Mouse (Mus musculus) stomach, embryonic 14.5 days (tissue): ENCODE data around the gene Clstn2. TPM values are rescaled to one million over a fixed set of nuclear protein-coding genes. Genes with fewer than 3 reads are reported as not detected.

Experiments used
- ATAC-seq: fragments of 200-750 bp; cut with Nextera tagmentation; 2 replicates; pipeline ENCODE4 v1.8.0; 2017; ENCODE audit warnings: low read depth, moderate TSS enrichment; ENCODE audit not compliant: insufficient number of reproducible peaks, insufficient read depth, low FRiP score
- H3K27ac ChIP-seq: fragments of 300-500 bp; sonication (generic); 2 replicates; pipeline ENCODE4 v1.5.1; 2014; ENCODE audit warnings: mild to moderate bottlenecking, low read length, moderate library complexity, mixed read lengths
- H3K27me3 ChIP-seq: fragments of 300-500 bp; sonication (generic); 2 replicates; pipeline ENCODE4 v1.6.1; 2014; ENCODE audit warnings: low read length, control low read depth, mixed read lengths; ENCODE audit not compliant: control insufficient read depth, insufficient read depth
- H3K36me3 ChIP-seq: fragments of 300-500 bp; sonication (generic); 2 replicates; pipeline ENCODE4 v1.6.1; 2014; ENCODE audit warnings: mild to moderate bottlenecking, control low read depth, low read length, moderate library complexity, mixed read lengths; ENCODE audit not compliant: control insufficient read depth, insufficient read depth
- H3K4me1 ChIP-seq: fragments of 300-500 bp; sonication (generic); 2 replicates; pipeline ENCODE4 v1.6.1; 2014; ENCODE audit warnings: low read length, control low read depth, mixed read lengths; ENCODE audit not compliant: control insufficient read depth, insufficient read depth
- H3K4me2 ChIP-seq: fragments of 300-500 bp; sonication (generic); replicated peaks from 2 replicates; pipeline ENCODE4 v1.6.1; 2014; ENCODE audit warnings: low read depth, low read length, control low read depth
- H3K4me3 ChIP-seq: fragments of 300-500 bp; sonication (generic); 2 replicates; pipeline ENCODE4 v1.5.1; 2014; ENCODE audit warnings: low read depth, low read length, control low read depth
- H3K9ac ChIP-seq: fragments of 300-500 bp; sonication (generic); replicated peaks from 2 replicates; pipeline ENCODE4 v1.6.1; 2014; ENCODE audit warnings: low read depth, mild to moderate bottlenecking, control low read depth, low read length, moderate library complexity, mixed read lengths
- H3K9me3 ChIP-seq: fragments of 300-500 bp; sonication (generic); 2 replicates; pipeline ENCODE4 v1.6.1; 2016; ENCODE audit warnings: low read depth, low read length, control low read depth; ENCODE audit not compliant: control insufficient read depth
- WGBS: fragments of 180-500 bp; shearing (Covaris S2); extraction: QIAGEN DNeasy Blood & Tissue Kit; methylation state at CpG from one replicate; pipeline ENCODE4 v1.1.7; 2014; 5-methylcytosine and 5-hydroxymethylcytosine counted together
- polyA plus RNA-seq: library from polyadenylated mRNA; unstranded; fragments of >200 nt; fragmentation: Nextera tagmentation; extraction: Ambion mirVana; gene quantifications from 2 replicates; pipeline ENCODE4 v1.2.1, GENCODE M21; 2014

Clstn2 gene
- polyA plus RNA-seq, 1 experiment from 2014 or later: 2.0 TPM

GRCm38 (mm10) chr9:97974801-97975347 is 58.1 kb downstream of the Clstn2 start:
- ATAC-seq: no peak
- 77% methylated on average over 13 of the region's 13 CpGs for WGBS
- Histone ChIP-seq H3K36me3 (no peaks in the 10 kb centered on the region), H3K4me2 (no peak overlapping the region), H3K27me3 (no peaks in the 10 kb centered on the region), H3K4me1 (no peaks in the 10 kb centered on the region), H3K4me3 (no peak overlapping the region), H3K9ac (no peak overlapping the region), H3K27ac (no peak overlapping the region), H3K9me3 (no peaks in the 10 kb centered on the region)

- Histone ChIP-seq H3K9me3 (no peaks in the 10 kb centered on the region), H3K9ac (no peak overlapping the region), H3K36me3 (no peaks in the 10 kb centered on the region), H3K27me3 (no peaks in the 10 kb centered on the region), H3K4me1 (no peaks in the 10 kb centered on the region), H3K4me3 (no peak overlapping the region), H3K27ac (no peak overlapping the region), H3K4me2 (no peak overlapping the region)
- WGBS: 74% methylated on average over 4 of the region's 4 CpGs
- ATAC-seq: no peak
These were observed 66.3 kb downstream of the Clstn2 start for GRCm38 (mm10) chr9:97966691-97967090.

GRCm38 (mm10) chr9:97957508-97957907 is 75.5 kb downstream of the Clstn2 start:
- WGBS: 74% methylated on average over 8 of the region's 8 CpGs
- no peak overlapping the region for H3K4me2 ChIP-seq
- H3K4me3 ChIP-seq: no peak overlapping the region
- no peak overlapping the region for H3K27ac ChIP-seq
- H3K9ac ChIP-seq: no peak overlapping the region
- no peaks in the 10 kb centered on the region for H3K27me3 ChIP-seq
- no peak for ATAC-seq
- no peaks in the 10 kb centered on the region for H3K9me3 ChIP-seq
- no peaks in the 10 kb centered on the region for H3K36me3 ChIP-seq
- no peaks in the 10 kb centered on the region for H3K4me1 ChIP-seq

- no peak overlapping the region for H3K4me3 ChIP-seq
- H3K36me3 ChIP-seq: no peaks in the 10 kb centered on the region
- 72% methylated on average over 4 of the region's 4 CpGs for WGBS
- H3K4me2 ChIP-seq: no peak overlapping the region
- no peak overlapping the region for H3K27ac ChIP-seq
- no peak for ATAC-seq
- no peak overlapping the region for H3K9ac ChIP-seq
- H3K27me3 ChIP-seq: no peaks in the 10 kb centered on the region
- no peaks in the 10 kb centered on the region for H3K9me3 ChIP-seq
- H3K4me1 ChIP-seq: no peaks in the 10 kb centered on the region
These were observed 76.4 kb downstream of the Clstn2 start for GRCm38 (mm10) chr9:97956407-97957106.

GRCm38 (mm10) chr9:97953746-97954359 is 79.1 kb downstream of the Clstn2 start:
- Histone ChIP-seq H3K9me3 (no peaks in the 10 kb centered on the region), H3K27ac (no peak overlapping the region), H3K27me3 (no peaks in the 10 kb centered on the region), H3K4me3 (no peak overlapping the region), H3K36me3 (no peaks in the 10 kb centered on the region), H3K9ac (no peak overlapping the region), H3K4me2 (no peak overlapping the region), H3K4me1 (no peaks in the 10 kb centered on the region)
- ATAC-seq: no peak
- 64% methylated on average over 8 of the region's 8 CpGs for WGBS

GRCm38 (mm10) chr9:97950378-97951006 is 82.5 kb downstream of the Clstn2 start:
- Histone ChIP-seq H3K4me3 (no peak overlapping the region), H3K27ac (no peak overlapping the region), H3K36me3 (no peaks in the 10 kb centered on the region), H3K9me3 (no peaks in the 10 kb centered on the region), H3K9ac (no peak overlapping the region), H3K27me3 (no peaks in the 10 kb centered on the region), H3K4me2 (no peak overlapping the region), H3K4me1 (no peaks in the 10 kb centered on the region)
- 41% methylated on average over 6 of the region's 6 CpGs for WGBS
- ATAC-seq: no peak

- Histone ChIP-seq H3K4me1 (no peaks in the 10 kb centered on the region), H3K4me2 (no peak overlapping the region), H3K27ac (no peak overlapping the region), H3K36me3 (no peaks in the 10 kb centered on the region), H3K9me3 (no peaks in the 10 kb centered on the region), H3K9ac (no peak overlapping the region), H3K27me3 (no peaks in the 10 kb centered on the region), H3K4me3 (no peak overlapping the region)
- WGBS: 41% methylated on average over 4 of the region's 4 CpGs
- no peak for ATAC-seq
These were observed 113.7 kb downstream of the Clstn2 start for GRCm38 (mm10) chr9:97919326-97919725.

- Histone ChIP-seq H3K4me1 (no peaks in the 10 kb centered on the region), H3K27me3 (no peaks in the 10 kb centered on the region), H3K27ac (no peak overlapping the region), H3K36me3 (no peaks in the 10 kb centered on the region), H3K9me3 (no peaks in the 10 kb centered on the region), H3K9ac (no peak overlapping the region), H3K4me2 (no peak overlapping the region), H3K4me3 (no peak overlapping the region)
- WGBS: 59% methylated on average over 3 of the region's 3 CpGs
- ATAC-seq: no peak
These were observed 141.6 kb downstream of the Clstn2 start for GRCm38 (mm10) chr9:97891415-97891814.
